Mouse (Mus musculus): ENCODE results near the gene Tcaf2.

- no peak for TF ChIP-seq POLR2A (IDR thresholded peaks at IDR 0.05; ENCODE audit: control insufficient read depth, extremely low read depth, insufficient read depth, low read length, poor library complexity)
- no peak for TF ChIP-seq CTCF (IDR thresholded peaks at IDR 0.05; ENCODE audit: borderline replicate concordance, control insufficient read depth, extremely low read depth, insufficient read depth, low read length, poor library complexity)
Measured at GRCm38 (mm10) chr6:42582741-42583487, 62.1 kb downstream of the Tcaf2 start.
